Mouse (Mus musculus) olfactory bulb, adult 2 months (tissue): ENCODE measurements around the gene Sp100. TPM values are rescaled to one million over a fixed set of nuclear protein-coding genes. Genes with fewer than 3 reads are reported as not detected.
"Not testable (repeated sequence)": the region's sequence is repeated elsewhere in the genome, so short reads cannot be mapped to it uniquely, and the experiment has no call there.

Experiments used
- H3K27ac ChIP-seq: fragments of 200-500 bp; 2 replicates; pipeline ENCODE4 v1.5.1; 2012; ENCODE audit warnings: low read depth, low read length; ENCODE audit not compliant: insufficient read depth
- H3K4me1 ChIP-seq: fragments of 200-500 bp; 2 replicates; pipeline ENCODE4 v1.6.1; 2012; ENCODE audit warnings: low read length; ENCODE audit not compliant: control insufficient read depth, insufficient read depth
- H3K4me3 ChIP-seq: fragments of 200-500 bp; 2 replicates; pipeline ENCODE4 v1.5.1; 2012; ENCODE audit warnings: mild to moderate bottlenecking, low read depth, low read length, moderate library complexity; ENCODE audit not compliant: insufficient read depth
- WGBS: fragments of 180-500 bp; shearing (Covaris S2); methylation state at CpG from one replicate; pipeline ENCODE4 v1.1.7; 2018; 5-methylcytosine and 5-hydroxymethylcytosine counted together
- polyA plus RNA-seq: library from polyadenylated mRNA; stranded (reverse); fragments of >200 nt; gene quantifications from 2 replicates; pipeline ENCODE4 v1.2.4, GENCODE M21; 2012; ENCODE audit warnings: low replicate concordance; ENCODE audit not compliant: missing spikeins, insufficient read depth, insufficient read length

Sp100 gene
- 182 TPM in 1 of 2 replicates, not detected in the other for polyA plus RNA-seq

GRCm38 (mm10) chr1:85649881-85650280, at the start of gene Sp100:
Gene Sp100, plus strand, starts transcription at chr1:85649988.
- 80% methylated on average over 6 of the region's 6 CpGs for WGBS
- not testable (repeated sequence) for H3K27ac ChIP-seq, H3K4me1 ChIP-seq
- peak within 1 kb of the TSS; percentile 24; the same call in 1 of the 2 replicates for H3K4me3 ChIP-seq

GRCm38 (mm10) chr1:85600078-85600477, 49.7 kb upstream of the Sp100 start, which contains the start of gene Sp140:
Gene Sp140, plus strand, starts transcription at chr1:85600378.
- H3K4me1 ChIP-seq, H3K4me3 ChIP-seq, H3K27ac ChIP-seq: not testable (repeated sequence)
- 83% methylated on average over 1 of the region's 5 CpGs for WGBS

GRCm38 (mm10) chr1:85600794-85601193, 49.0 kb upstream of the Sp100 start:
- not testable (repeated sequence) for H3K27ac ChIP-seq, H3K4me1 ChIP-seq, H3K4me3 ChIP-seq
- 71% methylated on average over 4 of the region's 4 CpGs for WGBS

GRCm38 (mm10) chr1:85604341-85604740, 45.4 kb upstream of the Sp100 start:
- not testable (repeated sequence) for H3K4me1 ChIP-seq, H3K27ac ChIP-seq, H3K4me3 ChIP-seq
- WGBS = no CpG with 5 or more reads among the region's 1 CpGs

- WGBS = 86% methylated on average over 4 of the region's 4 CpGs
- not testable (repeated sequence) for H3K4me3 ChIP-seq, H3K4me1 ChIP-seq, H3K27ac ChIP-seq
These were observed 41.4 kb upstream of the Sp100 start for GRCm38 (mm10) chr1:85608361-85608760.

GRCm38 (mm10) chr1:85610581-85610980, 39.2 kb upstream of the Sp100 start:
- not testable (repeated sequence) for H3K4me3 ChIP-seq, H3K4me1 ChIP-seq, H3K27ac ChIP-seq
- no CpG with 5 or more reads among the region's 4 CpGs for WGBS

- 94% methylated on average over 3 of the region's 3 CpGs for WGBS
- not testable (repeated sequence) for H3K27ac ChIP-seq, H3K4me3 ChIP-seq, H3K4me1 ChIP-seq
These were observed 34.7 kb upstream of the Sp100 start for GRCm38 (mm10) chr1:85615096-85615495.

GRCm38 (mm10) chr1:85615819-85616218, 34.0 kb upstream of the Sp100 start:
- H3K4me1 ChIP-seq, H3K4me3 ChIP-seq, H3K27ac ChIP-seq: not testable (repeated sequence)
- 55% methylated on average over 3 of the region's 3 CpGs for WGBS

- H3K4me1 ChIP-seq, H3K4me3 ChIP-seq, H3K27ac ChIP-seq: not testable (repeated sequence)
- 61% methylated on average over 4 of the region's 5 CpGs for WGBS
These were observed 32.6 kb upstream of the Sp100 start for GRCm38 (mm10) chr1:85617161-85617560.

GRCm38 (mm10) chr1:85618689-85619088, 31.1 kb upstream of the Sp100 start:
- H3K27ac ChIP-seq, H3K4me1 ChIP-seq, H3K4me3 ChIP-seq: not testable (repeated sequence)
- 32% methylated on average over 1 of the region's 1 CpGs for WGBS

GRCm38 (mm10) chr1:85636936-85637335, 12.9 kb upstream of the Sp100 start:
- not testable (repeated sequence) for H3K4me3 ChIP-seq, H3K4me1 ChIP-seq, H3K27ac ChIP-seq
- WGBS = 54% methylated on average over 3 of the region's 3 CpGs

GRCm38 (mm10) chr1:85638144-85638543, 11.6 kb upstream of the Sp100 start:
- not testable (repeated sequence) for H3K27ac ChIP-seq, H3K4me1 ChIP-seq, H3K4me3 ChIP-seq
- whole genome bisulfite sequencing = 83% methylated on average over 4 of the region's 4 CpGs

GRCm38 (mm10) chr1:85650524-85650923, 736 bp downstream of the Sp100 start:
- H3K4me1 ChIP-seq, H3K4me3 ChIP-seq, H3K27ac ChIP-seq: not testable (repeated sequence)
- 69% methylated on average over 4 of the region's 5 CpGs for WGBS

- not testable (repeated sequence) for H3K4me3 ChIP-seq
These were observed 2.0 kb downstream of the Sp100 start for GRCm38 (mm10) chr1:85651770-85652275.

GRCm38 (mm10) chr1:85657211-85657610, 7.4 kb downstream of the Sp100 start:
- H3K4me3 ChIP-seq, H3K27ac ChIP-seq, H3K4me1 ChIP-seq: not testable (repeated sequence)
- 94% methylated on average over 2 of the region's 2 CpGs for WGBS

More at GRCm38 (mm10) chr1:85651770-85652275, 2.0 kb downstream of the Sp100 start:
- not testable (repeated sequence) for H3K27ac ChIP-seq, H3K4me1 ChIP-seq
- 48% methylated on average over 13 of the region's 13 CpGs for WGBS
